Mouse (Mus musculus) olfactory bulb, adult 2 months (tissue): ENCODE results near the gene Myo18b.

Experiments used
- CTCF ChIP-seq: fragments of 200-500 bp; IDR thresholded peaks from 2 replicates; pipeline ENCODE4 v1.5.1; 2012; ENCODE audit warnings: low read depth, mild to moderate bottlenecking, low read length, moderate library complexity; ENCODE audit not compliant: insufficient read depth
- POLR2A ChIP-seq: fragments of 200-500 bp; IDR thresholded peaks from 2 replicates; pipeline ENCODE4 v1.6.1; 2012; ENCODE audit warnings: mild to moderate bottlenecking, low read depth, low read length, moderate library complexity; ENCODE audit not compliant: insufficient read depth

DNA sequence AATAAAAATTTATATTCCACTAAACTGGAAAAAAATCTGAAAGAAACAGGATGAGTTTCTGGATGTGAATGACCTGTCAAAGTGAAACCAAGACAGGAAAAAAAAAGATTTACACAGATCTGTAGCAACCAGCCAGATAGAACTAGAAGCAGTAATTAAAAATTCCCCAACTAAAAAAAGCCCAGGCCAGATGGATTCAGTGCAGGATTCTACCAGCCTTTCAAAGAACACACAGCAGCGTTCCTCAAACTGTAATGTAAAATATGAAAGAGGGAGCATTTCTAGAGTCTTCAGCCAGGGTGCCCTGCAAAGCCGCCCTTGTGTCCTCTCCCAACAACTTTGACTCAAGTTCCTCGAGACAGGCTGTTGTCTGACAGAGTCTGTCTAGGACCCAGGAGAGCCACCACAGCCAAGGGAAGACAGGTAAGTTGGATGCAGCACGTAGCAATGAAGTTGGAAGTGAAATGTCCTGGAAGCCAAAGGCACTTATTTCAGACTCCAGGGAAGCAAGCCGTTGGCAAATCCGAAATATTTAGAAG is 246.9 kb downstream of the Myo18b start:
- no peak for TF ChIP-seq CTCF
- no peak for TF ChIP-seq POLR2A
